Mouse (Mus musculus) brain, embryonic 14.5 days (tissue): Measurements from ENCODE around the gene Sumo3.

ENCODE experiments used
- CTCF ChIP-seq: fragments of 200-500 bp; IDR thresholded peaks from 2 replicates; pipeline ENCODE4 v1.5.1; 2012; ENCODE audit warnings: inconsistent platforms, mild to moderate bottlenecking, moderate library complexity, borderline replicate concordance; ENCODE audit not compliant: insufficient read depth, insufficient read length; ENCODE audit errors: extremely low read depth
- POLR2A ChIP-seq: fragments of 200-500 bp; IDR thresholded peaks from 2 replicates; pipeline ENCODE4 v1.6.1; 2012; ENCODE audit warnings: mild to moderate bottlenecking, inconsistent platforms, borderline replicate concordance; ENCODE audit not compliant: poor library complexity, insufficient read depth, insufficient read length, severe bottlenecking; ENCODE audit errors: extremely low read depth

DNA sequence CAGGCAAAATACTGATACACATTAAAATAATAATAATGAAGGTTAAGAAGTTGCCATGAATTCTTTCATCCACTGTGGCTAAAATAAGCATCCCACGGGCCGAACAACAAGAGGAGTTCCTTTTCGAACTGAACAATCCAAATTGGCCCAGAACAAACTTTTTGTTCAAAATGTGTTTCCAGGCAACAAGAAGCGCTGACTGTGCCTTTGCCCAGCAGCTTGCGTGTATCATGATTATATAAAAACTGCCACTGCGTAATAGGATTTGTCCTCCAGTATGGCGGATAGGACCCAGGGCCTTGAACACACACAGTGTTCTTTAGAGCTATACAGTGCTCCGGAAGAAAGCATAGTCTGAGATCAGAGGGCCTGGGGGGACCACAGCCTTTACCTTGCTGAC lies 2.7 kb downstream of the Sumo3 start:
- TF ChIP-seq CTCF = no peak
- TF ChIP-seq POLR2A = no peak
